Mouse (Mus musculus): ENCODE data around the gene Slc9c1.

DNA sequence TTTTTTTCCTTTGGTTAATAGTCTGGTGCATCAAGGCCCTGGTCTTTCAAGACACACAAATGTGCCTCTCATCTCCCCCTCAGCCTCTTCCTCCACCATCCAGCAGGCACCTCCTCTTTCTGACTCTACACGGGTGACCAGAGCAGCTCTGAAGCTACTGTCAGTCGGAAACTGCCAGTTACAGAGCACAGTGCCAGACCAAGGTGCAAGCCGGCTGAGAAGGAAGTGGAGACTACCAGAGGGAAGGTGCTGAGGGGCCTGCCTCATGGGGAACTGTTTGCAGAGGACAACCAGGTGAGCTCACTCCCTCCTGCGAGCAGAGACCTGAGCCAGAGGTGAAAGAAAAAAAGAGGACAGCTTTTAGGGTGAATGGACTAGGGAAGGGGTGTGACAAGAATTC, 75.2 kb downstream of the Slc9c1 start, which contains the start of gene Gcsam:
- TF ChIP-seq EP300 (IDR thresholded peaks at IDR 0.05; ENCODE audit: insufficient read depth, low read depth, low read length): no peak
- no peak for TF ChIP-seq CTCF (IDR thresholded peaks at IDR 0.05; ENCODE audit: low read depth, low read length)
- no peak for TF ChIP-seq POLR2A (IDR thresholded peaks at IDR 0.05; ENCODE audit: insufficient read depth, low read length)

All from ES-Bruce4 (cell line).